Mouse (Mus musculus) kidney, embryonic 16.5 days (tissue): ENCODE data around the gene Stambpl1. TPM values are rescaled to one million over a fixed set of nuclear protein-coding genes. Genes with fewer than 3 reads are reported as not detected.
"Not testable (repeated sequence)": the region's sequence is repeated elsewhere in the genome, so short reads cannot be mapped to it uniquely, and the experiment has no call there.

ENCODE experiments used
- ATAC-seq: fragments of 200-750 bp; cut with Nextera tagmentation; 2 replicates; pipeline ENCODE4 v1.8.0; 2017; ENCODE audit warnings: moderate TSS enrichment; ENCODE audit not compliant: low FRiP score, low TSS enrichment
- H3K27ac ChIP-seq: fragments of 300-500 bp; sonication (generic); 2 replicates; pipeline ENCODE4 v1.5.1; 2014; ENCODE audit warnings: low read length
- H3K27me3 ChIP-seq: fragments of 300-500 bp; sonication (generic); 2 replicates; pipeline ENCODE4 v1.6.1; 2014; ENCODE audit warnings: low read length, control low read depth, mixed read lengths; ENCODE audit not compliant: insufficient read depth
- H3K36me3 ChIP-seq: fragments of 300-500 bp; sonication (generic); 2 replicates; pipeline ENCODE4 v1.6.1; 2014; ENCODE audit warnings: low read length, control low read depth, mixed read lengths; ENCODE audit not compliant: insufficient read depth
- H3K4me1 ChIP-seq: fragments of 300-500 bp; sonication (generic); 2 replicates; pipeline ENCODE4 v1.6.1; 2014; ENCODE audit warnings: low read length, control low read depth, mixed read lengths; ENCODE audit not compliant: insufficient read depth
- H3K4me2 ChIP-seq: fragments of 300-500 bp; sonication (generic); replicated peaks from 2 replicates; pipeline ENCODE4 v1.6.1; 2014; ENCODE audit warnings: low read depth, low read length
- H3K4me3 ChIP-seq: fragments of 300-500 bp; sonication (generic); 2 replicates; pipeline ENCODE4 v1.5.1; 2014; ENCODE audit warnings: mild to moderate bottlenecking, low read length
- H3K9ac ChIP-seq: fragments of 300-500 bp; sonication (generic); replicated peaks from 2 replicates; pipeline ENCODE4 v1.6.1; 2014; ENCODE audit warnings: low read length
- H3K9me3 ChIP-seq: fragments of 300-500 bp; sonication (generic); 2 replicates; pipeline ENCODE4 v1.6.1; 2016; ENCODE audit warnings: low read length, control low read depth
- WGBS: fragments of 180-500 bp; shearing (Covaris S2); extraction: QIAGEN DNeasy Blood & Tissue Kit; methylation state at CpG from one replicate; pipeline ENCODE4 v1.1.7; 2014; 5-methylcytosine and 5-hydroxymethylcytosine counted together
- polyA plus RNA-seq: library from polyadenylated mRNA; unstranded; fragments of >200 nt; fragmentation: Nextera tagmentation; extraction: Ambion mirVana; gene quantifications from 2 replicates; pipeline ENCODE4 v1.2.1, GENCODE M21; 2015

The Stambpl1 gene
- polyA plus RNA-seq, 1 experiment from 2014 or later: 5.0 TPM

- no peaks in the 10 kb centered on the region for H3K36me3 ChIP-seq
- H3K27ac ChIP-seq: no peak overlapping the region
- no peaks in the 10 kb centered on the region for H3K9me3 ChIP-seq
- no peaks in the 10 kb centered on the region for H3K27me3 ChIP-seq
- ATAC-seq: no peak
- H3K9ac ChIP-seq: no peak overlapping the region
- no peak overlapping the region for H3K4me2 ChIP-seq
- H3K4me3 ChIP-seq: no peak overlapping the region
- H3K4me1 ChIP-seq: peaks cover 8% of the 10 kb centered on the region
- 98% methylated on average over 6 of the region's 6 CpGs for WGBS
These were observed 2.2 kb downstream of the Stambpl1 start for GRCm38 (mm10) chr19:34194132-34194745.

DNA sequence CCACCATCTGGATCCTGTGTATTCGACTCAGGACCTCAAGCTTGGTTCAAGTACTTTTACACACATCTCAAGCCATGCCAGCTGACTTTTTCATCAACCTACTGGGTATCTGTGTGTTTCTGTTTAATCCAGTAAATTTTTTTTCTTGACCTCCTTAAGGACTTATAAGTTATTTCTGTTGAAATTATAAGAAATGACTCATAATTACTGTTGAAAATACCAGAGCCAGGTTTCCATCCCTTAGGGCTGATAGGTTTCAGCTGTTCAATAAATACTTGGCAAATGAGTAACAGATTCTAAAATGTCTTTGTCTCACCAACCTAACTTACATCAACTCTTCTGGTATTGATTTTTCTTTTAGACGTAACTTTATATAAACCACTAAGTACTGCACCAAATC, 3.0 kb downstream of the Stambpl1 start:
- Histone ChIP-seq H3K36me3 (no peaks in the 10 kb centered on the region), H3K4me3 (no peak overlapping the region), H3K27ac (no peak overlapping the region), H3K9ac (no peak overlapping the region), H3K4me1 (peaks cover 8% of the 10 kb centered on the region), H3K27me3 (no peaks in the 10 kb centered on the region), H3K9me3 (no peaks in the 10 kb centered on the region), H3K4me2 (no peak overlapping the region)
- no peak for ATAC-seq
- 79% methylated on average over 2 of the region's 2 CpGs for WGBS

- no peak overlapping the region for H3K4me3 ChIP-seq
- peak; percentile 51; the same call in 1 of the 2 replicates for ATAC-seq
- H3K4me2 ChIP-seq: no peak overlapping the region
- no peak overlapping the region for H3K9ac ChIP-seq
- peaks cover 5% of the 10 kb centered on the region; the same call in 1 of the 2 replicates for H3K4me1 ChIP-seq
- H3K27ac ChIP-seq: no peak overlapping the region
- H3K9me3 ChIP-seq: no peaks in the 10 kb centered on the region
- 73% methylated on average over 1 of the region's 1 CpGs for WGBS
- no peaks in the 10 kb centered on the region for H3K27me3 ChIP-seq
- H3K36me3 ChIP-seq: no peaks in the 10 kb centered on the region
These were observed 6.0 kb downstream of the Stambpl1 start for GRCm38 (mm10) chr19:34198066-34198465.

GRCm38 (mm10) chr19:34198901-34199300, 6.9 kb downstream of the Stambpl1 start:
- WGBS: 83% methylated on average over 4 of the region's 4 CpGs

DNA sequence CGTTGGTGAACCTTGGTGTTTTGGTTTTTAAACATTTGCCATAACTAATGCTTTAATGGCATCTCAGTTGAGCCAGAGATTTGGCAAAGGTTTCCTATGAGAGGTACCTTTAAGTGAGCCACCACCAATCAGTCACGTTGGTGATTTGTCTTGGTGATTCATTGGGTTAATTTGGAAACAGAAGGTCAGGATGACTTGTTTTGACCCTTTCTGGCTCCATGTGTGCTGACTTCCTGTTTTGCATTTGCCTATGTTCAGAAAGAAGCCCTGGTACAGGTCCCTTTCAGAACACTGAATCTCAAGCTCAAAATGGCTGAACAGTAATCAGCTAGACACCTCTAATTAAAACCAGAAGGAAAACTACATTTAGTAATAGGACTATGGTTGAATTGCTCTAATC, 7.5 kb downstream of the Stambpl1 start:
- 66% methylated on average over 2 of the region's 2 CpGs for WGBS
- no peak overlapping the region for H3K9ac ChIP-seq
- H3K4me3 ChIP-seq: no peak overlapping the region
- no peaks in the 10 kb centered on the region for H3K27me3 ChIP-seq
- H3K9me3 ChIP-seq: no peaks in the 10 kb centered on the region
- peaks cover 5% of the 10 kb centered on the region; the same call in 1 of the 2 replicates for H3K4me1 ChIP-seq
- H3K4me2 ChIP-seq: no peak overlapping the region
- no peak overlapping the region for H3K27ac ChIP-seq
- no peak for ATAC-seq
- no peaks in the 10 kb centered on the region for H3K36me3 ChIP-seq

More at GRCm38 (mm10) chr19:34198901-34199300, 6.9 kb downstream of the Stambpl1 start:
- H3K4me1 ChIP-seq: peaks cover 5% of the 10 kb centered on the region; the same call in 1 of the 2 replicates
- no peak overlapping the region for H3K27ac ChIP-seq
- no peaks in the 10 kb centered on the region for H3K36me3 ChIP-seq
- H3K4me2 ChIP-seq: no peak overlapping the region
- no peaks in the 10 kb centered on the region for H3K27me3 ChIP-seq
- no peak overlapping the region for H3K9ac ChIP-seq
- no peaks in the 10 kb centered on the region for H3K9me3 ChIP-seq
- no peak overlapping the region for H3K4me3 ChIP-seq
- no peak for ATAC-seq

DNA sequence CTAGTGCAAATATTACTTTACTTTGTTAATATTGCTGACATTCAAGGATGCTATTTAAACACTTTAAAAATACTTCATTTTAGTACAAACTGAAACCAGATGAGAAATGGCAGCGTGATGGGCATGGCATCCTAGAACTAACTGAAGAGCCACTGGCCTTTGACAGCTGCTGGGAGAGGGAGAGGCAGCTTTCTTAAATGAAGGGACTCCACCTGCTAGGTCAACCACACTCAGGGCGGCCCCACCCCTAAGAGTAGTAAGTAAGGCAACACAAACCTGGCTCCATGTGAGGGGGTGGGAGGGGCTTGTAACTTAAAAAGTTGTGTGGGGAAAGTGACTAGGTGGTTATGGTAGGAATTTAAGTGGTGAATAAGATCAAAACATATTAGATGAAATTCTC, 10.6 kb downstream of the Stambpl1 start:
- H3K36me3 ChIP-seq: no peaks in the 10 kb centered on the region
- H3K9ac ChIP-seq: no peak overlapping the region
- H3K4me1 ChIP-seq: peaks cover 5% of the 10 kb centered on the region; the same call in 1 of the 2 replicates
- ATAC-seq: no peak
- 85% methylated on average over 2 of the region's 2 CpGs for WGBS
- H3K4me3 ChIP-seq: no peak overlapping the region
- H3K27me3 ChIP-seq: no peaks in the 10 kb centered on the region
- H3K4me2 ChIP-seq: no peak overlapping the region
- H3K27ac ChIP-seq: no peak overlapping the region
- no peaks in the 10 kb centered on the region for H3K9me3 ChIP-seq

- WGBS: 70% methylated on average over 3 of the region's 4 CpGs
- not testable (repeated sequence) for H3K27me3 ChIP-seq, H3K9me3 ChIP-seq, H3K4me1 ChIP-seq, H3K27ac ChIP-seq, H3K9ac ChIP-seq, H3K4me2 ChIP-seq, ATAC-seq, H3K4me3 ChIP-seq, H3K36me3 ChIP-seq
These were observed 14.1 kb downstream of the Stambpl1 start for GRCm38 (mm10) chr19:34206128-34206527.

- no peak for ATAC-seq
- 0 out of 2 replicates have a peak, but pooled peaks cover 9% of the 10 kb centered on the region for H3K4me1 ChIP-seq
- no peaks in the 10 kb centered on the region for H3K27me3 ChIP-seq
- H3K36me3 ChIP-seq: no peaks in the 10 kb centered on the region
- no peaks in the 10 kb centered on the region for H3K9me3 ChIP-seq
- H3K27ac ChIP-seq: no peak overlapping the region
- no peak overlapping the region for H3K4me2 ChIP-seq
- no peak overlapping the region for H3K4me3 ChIP-seq
- H3K9ac ChIP-seq: no peak overlapping the region
- 76% methylated on average over 8 of the region's 8 CpGs for WGBS
These were observed 14.9 kb downstream of the Stambpl1 start for GRCm38 (mm10) chr19:34206760-34207440.

GRCm38 (mm10) chr19:34209031-34209430, 17.0 kb downstream of the Stambpl1 start:
- H3K27me3 ChIP-seq: no peaks in the 10 kb centered on the region
- 0 out of 2 replicates have a peak, but pooled peaks cover 9% of the 10 kb centered on the region for H3K4me1 ChIP-seq
- no peak overlapping the region for H3K4me2 ChIP-seq
- no peak overlapping the region for H3K4me3 ChIP-seq
- no peak overlapping the region for H3K27ac ChIP-seq
- ATAC-seq: peak; percentile 39; the same call in 1 of the 2 replicates
- H3K9ac ChIP-seq: no peak overlapping the region
- H3K36me3 ChIP-seq: no peaks in the 10 kb centered on the region
- WGBS: 52% methylated on average over 3 of the region's 3 CpGs
- H3K9me3 ChIP-seq: no peaks in the 10 kb centered on the region
